Mouse (Mus musculus): ENCODE measurements at regions not wholly inside any gene's neighbourhood (a gene's known extent, or its start where the extent isn't known, plus 50 kb on each side); places are given as distances from the start of the nearest gene placed in this dataset.
A peak's percentile ranks its signal among the peaks of the same experiment; 100 is the strongest.

DNA sequence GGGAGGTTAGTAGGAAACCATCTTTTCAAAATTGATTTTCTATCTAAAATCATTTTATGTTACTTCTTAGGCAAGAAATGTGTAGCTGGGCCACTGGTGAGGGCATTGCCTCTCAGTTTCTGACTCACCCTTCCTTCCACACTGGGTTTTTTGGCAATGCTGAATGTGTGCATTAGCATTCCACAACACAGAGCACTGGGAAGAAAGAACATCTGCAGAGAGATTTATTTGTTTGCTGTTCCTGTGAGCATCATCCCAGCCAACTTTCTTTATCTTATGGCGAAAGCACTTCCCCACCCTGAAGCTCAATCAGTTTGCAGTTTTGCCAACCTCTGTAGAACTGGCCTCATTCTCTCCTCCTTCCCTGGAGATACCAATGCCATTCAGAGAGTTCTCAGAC is 287.0 kb upstream of the Clec14a start:
- no peaks in the 10 kb centered on the region for H3K4me1 ChIP-seq (ENCODE audit: control insufficient read depth, insufficient read depth, low read length)
- WGBS = 64% methylated on average over 1 of the region's 1 CpGs
- no peaks in the 10 kb centered on the region for H3K36me3 ChIP-seq (ENCODE audit: control insufficient read depth, insufficient read depth, low read length)
- DNase-seq = no peak
- H3K4me3 ChIP-seq (ENCODE audit: insufficient read depth, low read depth, low read length) = no peak overlapping the region
- TF ChIP-seq CTCF (conservative IDR thresholded peaks at IDR 0.05; ENCODE audit: insufficient read depth, insufficient read length, low read depth, low read length) (no peak), POLR2A (IDR thresholded peaks at IDR 0.05; ENCODE audit: low read depth, low read length) (no peak)
- H3K27ac ChIP-seq (ENCODE audit: insufficient read depth, low read depth, low read length) = no peak overlapping the region
- H3K27me3 ChIP-seq (replicated peaks; ENCODE audit: control insufficient read depth, insufficient read depth, low read length) = no peaks in the 10 kb centered on the region

DNA sequence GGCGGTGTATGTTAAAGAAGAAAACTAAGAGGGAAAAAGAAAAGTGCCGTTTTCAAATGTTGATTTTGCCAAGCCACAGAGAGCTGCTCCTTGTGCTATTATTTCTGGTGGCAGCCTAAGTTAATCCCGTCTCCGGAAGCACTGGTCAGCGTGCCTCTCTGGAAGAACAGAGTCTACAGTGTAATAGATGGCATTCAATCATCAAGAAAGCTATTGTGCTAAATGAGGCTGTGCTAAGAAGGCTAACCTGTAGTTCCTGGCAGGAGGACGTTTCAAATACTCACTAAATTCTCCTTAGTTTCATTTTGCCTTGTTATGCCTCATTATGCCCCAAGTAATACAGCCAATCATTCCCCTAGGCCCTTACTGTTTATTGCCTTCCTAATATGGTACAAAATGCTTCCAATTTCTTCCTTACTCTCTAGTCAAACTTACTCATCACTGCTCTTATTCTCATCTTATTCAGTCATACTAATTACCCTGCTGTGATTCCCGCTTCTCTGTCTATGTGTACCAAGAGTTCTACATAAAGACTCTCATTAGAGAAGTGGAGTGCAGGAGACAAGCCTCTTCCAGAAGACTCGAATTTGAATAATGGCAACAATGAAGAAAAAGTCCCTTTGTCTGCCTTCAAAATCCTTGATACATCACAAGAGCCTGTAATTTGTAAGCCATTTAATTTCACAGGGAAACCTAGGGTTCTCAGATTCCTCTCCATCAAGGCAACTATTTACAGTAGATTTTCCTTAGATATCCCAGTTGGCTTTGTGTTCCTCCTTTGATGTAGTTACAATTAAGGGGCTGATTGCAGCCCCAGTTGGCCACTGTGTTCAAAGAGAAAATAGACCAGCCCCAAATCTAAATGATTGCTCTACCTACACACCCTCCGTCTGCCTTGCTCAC is 282.0 kb upstream of the Clec14a start:
- Histone ChIP-seq H3K36me3 (ENCODE audit: control insufficient read depth, insufficient read depth, low read length) (no peaks in the 10 kb centered on the region), H3K4me1 (ENCODE audit: control insufficient read depth, insufficient read depth, low read length) (no peaks in the 10 kb centered on the region), H3K4me3 (ENCODE audit: insufficient read depth, low read depth, low read length) (no peak overlapping the region), H3K27ac (ENCODE audit: insufficient read depth, low read depth, low read length) (no peak overlapping the region), H3K27me3 (replicated peaks; ENCODE audit: control insufficient read depth, insufficient read depth, low read length) (no peaks in the 10 kb centered on the region)
- 49% methylated on average over 9 of the region's 9 CpGs for WGBS
- no peak for DNase-seq
- no peak for TF ChIP-seq CTCF (conservative IDR thresholded peaks at IDR 0.05; ENCODE audit: insufficient read depth, insufficient read length, low read depth, low read length)
- TF ChIP-seq POLR2A (IDR thresholded peaks at IDR 0.05; ENCODE audit: low read depth, low read length) = no peak

GRCm38 (mm10) chr12:58545832-58546538 is 276.9 kb upstream of the Clec14a start:
- DNase-seq = peak; percentile 60
- 40% methylated on average over 4 of the region's 4 CpGs for WGBS
- no peaks in the 10 kb centered on the region for H3K4me1 ChIP-seq (ENCODE audit: control insufficient read depth, insufficient read depth, low read length)
- no peaks in the 10 kb centered on the region for H3K36me3 ChIP-seq (ENCODE audit: control insufficient read depth, insufficient read depth, low read length)
- H3K27me3 ChIP-seq (replicated peaks; ENCODE audit: control insufficient read depth, insufficient read depth, low read length) = no peaks in the 10 kb centered on the region
- TF ChIP-seq CTCF (conservative IDR thresholded peaks at IDR 0.05; ENCODE audit: insufficient read depth, insufficient read length, low read depth, low read length) = no peak
- H3K4me3 ChIP-seq (ENCODE audit: insufficient read depth, low read depth, low read length) = no peak overlapping the region
- H3K27ac ChIP-seq (ENCODE audit: insufficient read depth, low read depth, low read length) = no peak overlapping the region

GRCm38 (mm10) chr12:58544862-58545261 is 275.8 kb upstream of the Clec14a start:
- no peaks in the 10 kb centered on the region for H3K36me3 ChIP-seq (ENCODE audit: control insufficient read depth, insufficient read depth, low read length)
- no peak for TF ChIP-seq CTCF (conservative IDR thresholded peaks at IDR 0.05; ENCODE audit: insufficient read depth, insufficient read length, low read depth, low read length)
- no peak for TF ChIP-seq POLR2A (IDR thresholded peaks at IDR 0.05; ENCODE audit: low read depth, low read length)
- no peak overlapping the region for H3K4me3 ChIP-seq (ENCODE audit: insufficient read depth, low read depth, low read length)
- 83% methylated on average over 4 of the region's 4 CpGs for WGBS
- no peaks in the 10 kb centered on the region for H3K27me3 ChIP-seq (replicated peaks; ENCODE audit: control insufficient read depth, insufficient read depth, low read length)
- no peak overlapping the region for H3K27ac ChIP-seq (ENCODE audit: insufficient read depth, low read depth, low read length)
- DNase-seq = no peak
- no peaks in the 10 kb centered on the region for H3K4me1 ChIP-seq (ENCODE audit: control insufficient read depth, insufficient read depth, low read length)

- Histone ChIP-seq H3K27me3 (replicated peaks; ENCODE audit: control insufficient read depth, insufficient read depth, low read length) (no peaks in the 10 kb centered on the region), H3K4me1 (ENCODE audit: control insufficient read depth, insufficient read depth, low read length) (no peaks in the 10 kb centered on the region), H3K36me3 (ENCODE audit: control insufficient read depth, insufficient read depth, low read length) (no peaks in the 10 kb centered on the region), H3K27ac (ENCODE audit: insufficient read depth, low read depth, low read length) (no peak overlapping the region), H3K4me3 (ENCODE audit: insufficient read depth, low read depth, low read length) (no peak overlapping the region)
- peak; percentile 25 for DNase-seq
- TF ChIP-seq POLR2A (IDR thresholded peaks at IDR 0.05; ENCODE audit: low read depth, low read length) (no peak), CTCF (conservative IDR thresholded peaks at IDR 0.05; ENCODE audit: insufficient read depth, insufficient read length, low read depth, low read length) (no peak)
- 48% methylated on average over 5 of the region's 5 CpGs for WGBS
Measured at GRCm38 (mm10) chr12:58538305-58538719, 269.2 kb upstream of the Clec14a start.

DNA sequence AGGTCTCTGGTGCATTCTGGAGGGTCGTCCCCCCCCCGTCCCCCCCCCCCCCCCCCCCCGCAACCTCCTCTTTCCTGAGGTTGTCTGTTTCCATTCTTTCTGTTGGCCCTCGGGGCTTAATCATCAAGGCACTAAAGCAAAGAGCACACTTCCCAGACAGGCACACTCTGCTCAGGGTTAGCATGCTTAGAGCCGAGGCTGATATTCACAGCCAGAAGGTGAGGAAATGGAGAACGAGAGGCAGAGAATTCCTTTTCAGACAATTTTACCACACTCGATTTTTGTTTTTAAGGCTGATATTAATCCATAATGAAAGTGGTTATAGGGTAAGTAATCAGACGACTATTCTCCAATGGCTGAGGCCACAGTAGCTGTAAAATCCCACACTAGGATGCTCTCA is 268.7 kb upstream of the Clec14a start:
- no peaks in the 10 kb centered on the region for H3K36me3 ChIP-seq (ENCODE audit: control insufficient read depth, insufficient read depth, low read length)
- H3K27me3 ChIP-seq (replicated peaks; ENCODE audit: control insufficient read depth, insufficient read depth, low read length) = no peaks in the 10 kb centered on the region
- no peak for TF ChIP-seq POLR2A (IDR thresholded peaks at IDR 0.05; ENCODE audit: low read depth, low read length)
- TF ChIP-seq CTCF (conservative IDR thresholded peaks at IDR 0.05; ENCODE audit: insufficient read depth, insufficient read length, low read depth, low read length) = no peak
- no peaks in the 10 kb centered on the region for H3K4me1 ChIP-seq (ENCODE audit: control insufficient read depth, insufficient read depth, low read length)
- H3K4me3 ChIP-seq (ENCODE audit: insufficient read depth, low read depth, low read length) = no peak overlapping the region
- H3K27ac ChIP-seq (ENCODE audit: insufficient read depth, low read depth, low read length) = no peak overlapping the region
- DNase-seq = no peak
- WGBS = 59% methylated on average over 7 of the region's 8 CpGs

GRCm38 (mm10) chr12:58536381-58536992 is 267.4 kb upstream of the Clec14a start:
- no peak for DNase-seq
- H3K27me3 ChIP-seq (replicated peaks; ENCODE audit: control insufficient read depth, insufficient read depth, low read length) = no peaks in the 10 kb centered on the region
- H3K27ac ChIP-seq (ENCODE audit: insufficient read depth, low read depth, low read length) = no peak overlapping the region
- TF ChIP-seq POLR2A (IDR thresholded peaks at IDR 0.05; ENCODE audit: low read depth, low read length) = no peak
- no peak for TF ChIP-seq CTCF (conservative IDR thresholded peaks at IDR 0.05; ENCODE audit: insufficient read depth, insufficient read length, low read depth, low read length)
- 71% methylated on average over 7 of the region's 7 CpGs for WGBS
- H3K4me3 ChIP-seq (ENCODE audit: insufficient read depth, low read depth, low read length) = no peak overlapping the region
- H3K36me3 ChIP-seq (ENCODE audit: control insufficient read depth, insufficient read depth, low read length) = no peaks in the 10 kb centered on the region
- H3K4me1 ChIP-seq (ENCODE audit: control insufficient read depth, insufficient read depth, low read length) = no peaks in the 10 kb centered on the region
